Mouse (Mus musculus) intestine, embryonic 14.5 days (tissue): ENCODE measurements around the gene Zfp710. TPM values are rescaled to one million over a fixed set of nuclear protein-coding genes. Genes with fewer than 3 reads are reported as not detected.

Experiments
- ATAC-seq: fragments of 200-750 bp; cut with Nextera tagmentation; replicated peaks from 2 replicates; pipeline ENCODE4 v1.8.0; 2017; ENCODE audit warnings: low read depth, moderate number of reproducible peaks, moderate TSS enrichment, moderate library complexity; ENCODE audit not compliant: low FRiP score, low TSS enrichment
- DNase-seq: peaks from one replicate; pipeline ENCODE4 v3.0.0-alpha.2; 2018; ENCODE audit warnings: low spot score
- H3K27ac ChIP-seq: fragments of 300-500 bp; sonication (generic); 2 replicates; pipeline ENCODE4 v1.5.1; 2014; ENCODE audit warnings: low read depth, mild to moderate bottlenecking, control low read depth
- H3K27me3 ChIP-seq: fragments of 300-500 bp; sonication (generic); replicated peaks from 2 replicates; pipeline ENCODE4 v1.6.1; 2014; ENCODE audit warnings: low read length, control low read depth; ENCODE audit not compliant: control insufficient read depth, insufficient read depth
- H3K36me3 ChIP-seq: fragments of 300-500 bp; sonication (generic); 2 replicates; pipeline ENCODE4 v1.6.1; 2014; ENCODE audit warnings: low read length, control low read depth; ENCODE audit not compliant: control insufficient read depth, insufficient read depth
- H3K4me1 ChIP-seq: fragments of 300-500 bp; sonication (generic); replicated peaks from 2 replicates; pipeline ENCODE4 v1.6.1; 2014; ENCODE audit warnings: low read length, control low read depth, mixed read lengths; ENCODE audit not compliant: control insufficient read depth, insufficient read depth
- H3K4me2 ChIP-seq: fragments of 300-500 bp; sonication (generic); 2 replicates; pipeline ENCODE4 v1.6.1; 2014; ENCODE audit warnings: low read length
- H3K4me3 ChIP-seq: fragments of 300-500 bp; sonication (generic); 2 replicates; pipeline ENCODE4 v1.5.1; 2014; ENCODE audit warnings: low read depth, low read length, control low read depth, mixed read lengths
- H3K9ac ChIP-seq: fragments of 300-500 bp; sonication (generic); 2 replicates; pipeline ENCODE4 v1.6.1; 2014; ENCODE audit warnings: mild to moderate bottlenecking, low read length
- H3K9me3 ChIP-seq: fragments of 300-500 bp; sonication (generic); 2 replicates; pipeline ENCODE4 v1.6.1; 2016; ENCODE audit warnings: low read length, control low read depth; ENCODE audit not compliant: control insufficient read depth
- WGBS: fragments of 180-500 bp; shearing (Covaris S2); extraction: QIAGEN DNeasy Blood & Tissue Kit; methylation state at CpG from one replicate; pipeline ENCODE4 v1.1.7; 2014; 5-methylcytosine and 5-hydroxymethylcytosine counted together
- polyA plus RNA-seq: library from polyadenylated mRNA; unstranded; fragments of >200 nt; fragmentation: Nextera tagmentation; extraction: Ambion mirVana; gene quantifications from 2 replicates; pipeline ENCODE4 v1.2.1, GENCODE M21; 2014

Gene Zfp710
- polyA plus RNA-seq, 1 experiment from 2014 or later, result 18.9 TPM

DNA sequence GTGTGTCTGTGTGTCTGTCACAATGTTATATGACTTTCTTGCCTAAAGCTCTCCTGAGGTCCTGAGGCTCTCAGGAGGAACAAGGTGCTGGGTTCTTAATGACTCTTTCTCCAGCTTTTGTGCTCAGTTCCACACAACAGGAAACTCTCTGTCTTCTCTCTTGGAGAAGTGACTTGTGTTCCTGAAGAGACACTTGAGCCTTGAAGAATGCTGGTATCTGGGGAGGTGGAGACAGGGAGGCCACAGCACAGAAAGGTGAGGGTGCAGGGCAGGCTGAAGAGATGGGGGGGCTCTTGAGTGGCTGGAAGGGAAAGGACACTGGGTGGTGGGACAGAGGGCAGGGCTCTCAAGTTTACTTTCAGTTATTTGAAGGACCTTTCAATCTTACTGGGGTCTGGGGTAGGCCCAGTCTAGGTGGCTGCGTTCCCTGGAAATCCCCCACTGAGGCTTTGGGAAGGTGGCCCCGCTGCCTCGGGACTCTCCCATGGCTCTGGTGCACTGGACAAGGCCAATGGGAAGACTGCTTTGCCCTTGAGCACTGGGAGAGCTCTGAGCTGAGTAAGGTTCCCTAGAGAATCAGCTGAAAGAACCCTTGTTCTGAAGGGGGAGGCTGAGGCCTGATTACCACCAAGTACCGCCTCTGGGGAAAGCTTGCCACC, 33.9 kb downstream of the Zfp710 start:
- Histone ChIP-seq H3K4me1 (peaks cover 28% of the 10 kb centered on the region), H3K4me2 (no peak overlapping the region), H3K9me3 (no peaks in the 10 kb centered on the region), H3K36me3 (no peaks in the 10 kb centered on the region), H3K27me3 (no peaks in the 10 kb centered on the region), H3K4me3 (no peak overlapping the region), H3K9ac (no peak overlapping the region), H3K27ac (peak overlapping the region; percentile 17)
- 79% methylated on average over 4 of the region's 4 CpGs for WGBS
- no peak for ATAC-seq
- DNase-seq, result no peak

DNA sequence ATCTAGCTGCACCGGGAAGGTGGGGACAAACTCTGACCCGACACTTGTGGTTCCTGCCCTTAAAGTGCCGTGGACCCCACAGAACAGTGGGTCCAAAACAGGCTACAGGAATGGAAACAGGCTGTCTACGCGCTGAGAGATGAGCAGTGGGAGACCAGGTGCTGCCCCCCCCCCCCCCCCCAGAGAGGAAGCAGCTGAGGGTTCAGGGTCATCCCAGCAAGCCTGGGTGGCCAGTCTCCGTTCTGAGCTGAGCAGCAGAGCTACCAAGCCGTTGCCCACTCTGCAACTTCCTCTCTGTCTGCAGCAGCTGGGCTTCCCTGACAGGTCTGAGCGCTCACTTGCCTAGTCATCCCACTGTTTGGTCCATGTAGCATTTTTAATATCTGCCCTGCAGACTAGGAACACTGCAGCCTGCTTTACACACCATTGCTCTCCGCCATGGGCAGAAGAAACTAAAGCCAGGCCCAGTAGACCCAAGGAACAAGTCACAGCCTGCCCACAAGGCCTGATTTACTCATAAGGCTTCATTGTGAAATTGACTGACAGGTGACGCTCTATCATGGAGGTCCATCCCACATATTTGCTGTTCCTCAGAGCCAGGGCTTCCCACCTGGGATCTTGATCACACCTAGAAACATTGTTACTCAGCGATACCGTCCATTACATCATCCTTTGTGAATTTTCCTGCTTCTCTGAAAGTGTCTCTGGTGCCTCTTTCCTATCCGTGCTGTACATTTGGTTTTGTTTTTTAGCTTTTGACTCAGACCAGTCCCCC, 34.6 kb downstream of the Zfp710 start:
- H3K9me3 ChIP-seq, result no peaks in the 10 kb centered on the region
- H3K4me1 ChIP-seq, result peaks cover 28% of the 10 kb centered on the region
- ATAC-seq, result no peak
- no peaks in the 10 kb centered on the region for H3K36me3 ChIP-seq
- H3K9ac ChIP-seq, result no peak overlapping the region
- no peak for DNase-seq
- no peak overlapping the region for H3K4me2 ChIP-seq
- no peak overlapping the region for H3K4me3 ChIP-seq
- WGBS, result 65% methylated on average over 13 of the region's 13 CpGs
- peak overlapping the region; percentile 47; the same call in 1 of the 2 replicates for H3K27ac ChIP-seq
- no peaks in the 10 kb centered on the region for H3K27me3 ChIP-seq

DNA sequence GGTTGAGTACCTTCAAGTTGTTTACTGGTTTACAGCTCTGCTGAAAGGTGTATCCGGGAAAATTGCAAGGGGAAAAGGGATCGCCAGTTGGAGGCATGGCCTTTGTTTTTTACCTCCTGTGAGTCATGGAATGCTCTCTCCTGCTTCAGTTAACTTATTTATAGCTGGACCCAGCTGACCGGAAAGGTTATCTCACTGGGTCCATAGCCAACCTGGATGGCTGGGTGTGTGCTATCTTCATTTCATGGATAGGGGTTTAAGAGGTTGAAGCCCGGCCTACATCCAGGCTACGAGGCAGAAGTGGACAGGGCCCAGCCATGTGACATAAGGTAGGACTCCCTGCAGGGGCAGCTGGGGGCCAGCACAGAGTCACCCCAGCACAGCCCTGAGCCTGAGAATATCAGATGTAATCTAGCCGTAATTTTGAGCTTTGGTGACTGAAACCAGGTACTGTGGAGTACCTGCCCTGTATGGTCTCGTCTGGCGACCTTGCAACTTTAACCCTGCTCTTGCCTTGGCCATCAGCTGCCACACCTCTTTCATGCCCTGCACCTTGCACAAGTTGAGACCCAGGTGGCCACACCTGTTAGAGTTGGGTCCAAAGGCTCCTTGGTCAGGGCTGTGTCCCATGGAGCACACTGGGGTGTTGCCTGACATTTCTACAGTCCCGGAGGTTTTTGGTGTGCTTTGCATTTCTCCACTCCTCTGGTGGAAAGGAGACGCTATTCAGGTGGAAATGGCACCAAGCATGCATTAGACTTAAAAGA, 35.6 kb downstream of the Zfp710 start:
- Histone ChIP-seq H3K4me3 (no peak overlapping the region), H3K36me3 (no peaks in the 10 kb centered on the region), H3K9me3 (no peaks in the 10 kb centered on the region), H3K4me2 (no peak overlapping the region), H3K27ac (no peak overlapping the region), H3K27me3 (no peaks in the 10 kb centered on the region), H3K9ac (no peak overlapping the region), H3K4me1 (peaks cover 28% of the 10 kb centered on the region)
- no peak for ATAC-seq
- DNase-seq, result no peak
- 72% methylated on average over 10 of the region's 10 CpGs for WGBS

DNA sequence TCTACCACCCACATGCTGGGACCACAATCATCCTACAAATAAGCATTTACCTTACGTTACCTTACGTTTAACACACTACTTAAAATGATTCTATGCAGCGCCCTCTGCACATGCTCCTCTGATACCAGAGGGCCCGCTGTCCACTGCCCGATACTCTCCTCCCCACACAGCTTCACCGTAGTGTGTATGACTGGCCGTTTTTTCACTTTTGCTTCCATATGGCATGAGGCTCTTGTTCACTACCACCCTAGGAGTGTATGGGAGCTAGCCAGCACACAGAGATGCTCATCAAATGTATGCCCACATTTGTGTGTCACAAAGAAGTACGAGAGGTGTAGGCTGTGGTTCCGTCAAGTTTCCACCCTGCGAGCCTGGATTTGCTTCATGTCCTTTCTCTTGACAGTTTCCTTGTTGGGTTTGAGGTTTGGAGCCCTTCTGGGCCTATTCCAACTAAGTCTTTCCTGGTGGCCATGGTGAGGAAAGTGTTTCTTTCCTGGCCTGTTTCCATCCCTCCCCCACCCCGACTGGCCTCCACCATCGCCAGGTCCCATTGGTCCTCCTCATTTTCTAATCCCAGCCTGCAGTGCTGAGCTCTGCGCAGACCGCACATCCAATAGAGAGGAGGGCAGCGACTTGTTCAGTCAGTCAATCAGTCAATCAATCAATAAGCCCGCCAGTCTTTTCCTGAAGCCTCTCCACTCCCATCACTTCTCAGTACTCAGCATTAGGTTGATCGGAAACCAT, 37.6 kb downstream of the Zfp710 start:
- Histone ChIP-seq H3K27ac (no peak overlapping the region), H3K9me3 (no peaks in the 10 kb centered on the region), H3K4me3 (no peak overlapping the region), H3K4me1 (peaks cover 17% of the 10 kb centered on the region), H3K9ac (no peak overlapping the region), H3K36me3 (no peaks in the 10 kb centered on the region), H3K27me3 (no peaks in the 10 kb centered on the region), H3K4me2 (no peak overlapping the region)
- DNase-seq (no peak), ATAC-seq (no peak)
- 92% methylated on average over 17 of the region's 17 CpGs for WGBS

DNA sequence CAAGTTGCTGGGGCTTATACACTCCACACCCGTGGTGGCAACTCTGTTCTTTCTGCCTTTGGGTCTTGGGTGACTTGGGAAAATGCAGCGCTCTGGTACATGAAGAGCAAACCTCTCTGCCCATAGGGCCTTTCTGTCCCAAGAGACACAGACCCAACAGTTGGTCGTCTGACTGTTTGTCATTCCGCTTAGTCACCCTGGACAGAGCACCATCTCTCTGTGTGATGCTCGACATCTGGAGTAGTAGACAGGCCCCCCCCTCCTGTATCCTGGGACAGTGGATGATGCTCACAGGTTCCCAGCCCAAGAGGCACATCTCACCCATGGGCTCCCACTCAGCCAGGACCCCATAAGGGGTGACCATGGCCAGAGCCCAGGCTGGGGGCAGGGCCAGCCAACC, 38.6 kb downstream of the Zfp710 start:
- Histone ChIP-seq H3K4me2 (no peak overlapping the region), H3K36me3 (no peaks in the 10 kb centered on the region), H3K9ac (no peak overlapping the region), H3K27ac (no peak overlapping the region), H3K4me1 (peaks cover 7% of the 10 kb centered on the region), H3K9me3 (no peaks in the 10 kb centered on the region), H3K4me3 (no peak overlapping the region), H3K27me3 (no peaks in the 10 kb centered on the region)
- ATAC-seq, result no peak
- WGBS, result 66% methylated on average over 5 of the region's 5 CpGs
- DNase-seq, result no peak

DNA sequence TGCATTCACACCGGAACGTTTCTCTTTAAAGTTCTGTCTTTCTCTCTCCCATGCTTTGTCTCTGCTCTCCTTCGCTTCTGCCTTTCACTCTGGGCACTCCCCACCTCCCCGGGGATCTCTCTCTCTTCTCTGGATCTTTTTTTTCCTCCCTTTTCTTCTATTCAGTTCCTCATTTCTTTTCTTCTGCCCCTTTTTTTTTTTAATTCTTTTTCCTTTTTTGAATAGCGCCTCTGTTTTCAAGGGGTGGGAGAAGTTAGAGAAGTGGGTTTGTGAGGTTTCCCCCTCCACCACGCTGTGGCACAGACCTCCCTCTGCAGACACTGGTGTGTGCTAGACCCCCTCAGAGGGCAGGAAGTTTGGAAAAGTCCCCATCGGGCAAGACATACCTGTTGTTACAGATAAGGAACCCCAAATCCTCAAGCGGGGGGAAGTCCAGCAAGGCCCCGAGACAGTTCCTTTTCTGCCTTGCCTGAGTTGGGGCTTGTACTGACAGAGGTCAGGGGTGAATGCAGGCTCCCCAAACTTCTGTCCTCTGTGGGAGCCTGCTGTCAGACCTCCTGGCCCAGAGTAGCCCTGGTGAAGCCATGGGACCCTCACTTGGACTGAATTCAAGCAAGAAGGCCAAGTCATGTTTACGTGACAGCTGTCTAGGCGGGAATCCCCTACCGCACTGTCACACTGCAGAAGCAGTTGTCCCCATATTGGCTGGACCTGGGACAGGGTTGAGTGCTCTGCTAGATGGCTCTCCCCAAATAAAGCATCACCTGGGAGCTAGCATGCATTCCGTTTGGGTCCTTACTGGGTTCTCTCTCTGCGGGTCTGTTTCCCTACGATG, 39.5 kb downstream of the Zfp710 start:
- ATAC-seq, result no peak
- no peak overlapping the region for H3K9ac ChIP-seq

DNA sequence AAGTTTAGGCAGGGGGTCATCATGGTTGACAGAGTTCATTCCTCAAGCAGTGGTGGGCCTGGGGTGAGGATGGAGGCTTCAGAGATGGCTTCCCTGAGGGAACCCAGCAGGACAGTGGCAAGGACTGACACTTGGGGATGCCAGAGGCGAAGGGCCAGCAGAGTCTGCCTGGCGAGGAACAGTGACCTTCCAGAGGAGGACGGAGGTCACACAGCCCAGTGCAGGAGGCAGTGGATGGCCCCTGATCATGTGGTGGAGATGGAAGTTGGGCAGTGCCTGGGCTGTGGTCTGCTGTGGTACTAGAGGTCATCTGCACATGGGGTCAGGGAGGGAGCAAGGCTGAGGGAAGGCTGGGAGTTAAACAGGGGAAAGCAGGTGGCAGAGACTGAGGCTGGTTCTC, 40.6 kb downstream of the Zfp710 start:
- 81% methylated on average over 3 of the region's 3 CpGs for WGBS
- H3K27me3 ChIP-seq, result no peaks in the 10 kb centered on the region
- no peaks in the 10 kb centered on the region for H3K36me3 ChIP-seq
- H3K4me3 ChIP-seq, result no peak overlapping the region
- no peaks in the 10 kb centered on the region for H3K9me3 ChIP-seq
- DNase-seq (no peak), ATAC-seq (no peak)
- H3K27ac ChIP-seq, result no peak overlapping the region
- peaks cover 17% of the 10 kb centered on the region for H3K4me1 ChIP-seq
- H3K4me2 ChIP-seq, result no peak overlapping the region
- H3K9ac ChIP-seq, result no peak overlapping the region

More for the DNA sequence above, 39.5 kb downstream of the Zfp710 start:
- Histone ChIP-seq H3K4me1 (peaks cover 5% of the 10 kb centered on the region), H3K36me3 (no peaks in the 10 kb centered on the region), H3K4me2 (no peak overlapping the region), H3K27me3 (no peaks in the 10 kb centered on the region), H3K27ac (no peak overlapping the region), H3K9me3 (no peaks in the 10 kb centered on the region), H3K4me3 (no peak overlapping the region)
- no peak for DNase-seq
- 79% methylated on average over 15 of the region's 15 CpGs for WGBS
